Mouse (Mus musculus) intestine, postnatal 0 days (tissue): ENCODE data around the gene Phyhipl. TPM values are rescaled to one million over a fixed set of nuclear protein-coding genes. Genes with fewer than 3 reads are reported as not detected.

ENCODE experiments used
- ATAC-seq: fragments of 200-750 bp; cut with Nextera tagmentation; 2 replicates; pipeline ENCODE4 v1.8.0; 2017; ENCODE audit warnings: mild to moderate bottlenecking, moderate TSS enrichment, moderate library complexity
- H3K27ac ChIP-seq: fragments of 300-500 bp; sonication (generic); 2 replicates; pipeline ENCODE4 v1.5.1; 2014; ENCODE audit warnings: mild to moderate bottlenecking, low read depth, low read length, moderate library complexity
- H3K27me3 ChIP-seq: fragments of 300-500 bp; sonication (generic); replicated peaks from 2 replicates; pipeline ENCODE4 v1.6.1; 2014; ENCODE audit warnings: low read length, mixed read lengths; ENCODE audit not compliant: control insufficient read depth, insufficient read depth
- H3K36me3 ChIP-seq: fragments of 300-500 bp; sonication (generic); 2 replicates; pipeline ENCODE4 v1.6.1; 2014; ENCODE audit warnings: mild to moderate bottlenecking, moderate library complexity; ENCODE audit not compliant: control insufficient read depth, insufficient read depth
- H3K4me1 ChIP-seq: fragments of 300-500 bp; sonication (generic); replicated peaks from 2 replicates; pipeline ENCODE4 v1.6.1; 2014; ENCODE audit warnings: antibody characterized with exemption, low read length, mixed read lengths; ENCODE audit not compliant: control insufficient read depth, insufficient read depth
- H3K4me2 ChIP-seq: fragments of 300-500 bp; sonication (generic); replicated peaks from 2 replicates; pipeline ENCODE4 v1.6.1; 2014; ENCODE audit warnings: low read depth, mild to moderate bottlenecking, moderate library complexity
- H3K4me3 ChIP-seq: fragments of 300-500 bp; sonication (generic); 2 replicates; pipeline ENCODE4 v1.5.1; 2014; ENCODE audit warnings: low read depth, low read length
- H3K9ac ChIP-seq: fragments of 300-500 bp; sonication (generic); 2 replicates; pipeline ENCODE4 v1.6.1; 2014; ENCODE audit warnings: mild to moderate bottlenecking, low read depth, low read length
- H3K9me3 ChIP-seq: fragments of 300-500 bp; sonication (generic); 2 replicates; pipeline ENCODE4 v1.6.1; 2016; ENCODE audit warnings: mixed run types; ENCODE audit not compliant: control insufficient read depth
- CTCF ChIP-seq: sonication (generic); IDR thresholded peaks from 2 replicates; pipeline ENCODE4 v1.5.1; 2016; ENCODE audit warnings: low read depth, mild to moderate bottlenecking, control low read depth, antibody characterized with exemption, moderate library complexity
- WGBS: fragments of 180-500 bp; shearing (Covaris S2); extraction: QIAGEN DNeasy Blood & Tissue Kit; methylation state at CpG from one replicate; pipeline ENCODE4 v1.1.7; 2014; 5-methylcytosine and 5-hydroxymethylcytosine counted together
- polyA plus RNA-seq: library from polyadenylated mRNA; unstranded; fragments of >200 nt; fragmentation: Nextera tagmentation; extraction: Ambion mirVana; gene quantifications from 2 replicates; pipeline ENCODE4 v1.2.1, GENCODE M21; 2015

The Phyhipl gene
- polyA plus RNA-seq, 1 experiment from 2014 or later = 1.8 TPM

DNA sequence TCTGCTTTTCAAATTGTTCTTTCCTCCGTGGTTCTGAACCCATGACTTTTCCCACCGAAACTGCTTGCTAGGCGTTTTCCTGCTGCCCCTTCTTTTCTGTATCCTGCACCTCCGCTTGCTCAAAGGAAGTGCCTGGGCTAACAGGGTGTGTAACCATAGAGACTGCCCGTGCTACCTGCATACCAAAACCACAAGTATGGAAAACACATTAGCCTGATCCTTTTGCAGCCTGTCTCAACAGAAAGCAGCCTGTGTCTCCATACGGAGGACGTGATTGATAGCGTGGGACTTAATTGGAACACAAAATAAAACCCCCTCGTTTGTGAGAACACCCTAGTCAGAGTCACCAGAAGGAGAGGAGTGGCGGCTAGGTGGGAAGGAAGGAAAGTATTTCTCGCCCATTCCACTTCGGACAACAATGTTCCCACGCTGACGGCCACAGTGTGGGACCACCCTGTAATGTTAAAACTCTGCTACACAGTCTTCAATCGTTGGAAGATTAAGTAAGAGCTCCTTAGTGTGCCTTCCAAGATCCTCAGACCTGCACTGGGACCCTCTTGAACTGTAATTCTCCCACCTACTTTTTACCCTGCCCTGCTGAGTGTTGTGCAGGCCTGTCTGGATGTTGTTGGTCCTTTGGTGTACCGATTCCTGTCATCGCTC lies 15.6 kb downstream of the Phyhipl start:
- Histone ChIP-seq H3K27me3 (no peaks in the 10 kb centered on the region), H3K4me1 (no peaks in the 10 kb centered on the region), H3K36me3 (no peaks in the 10 kb centered on the region), H3K4me3 (no peak overlapping the region), H3K9ac (no peak overlapping the region), H3K4me2 (no peak overlapping the region), H3K9me3 (no peaks in the 10 kb centered on the region), H3K27ac (no peak overlapping the region)
- no peak for ATAC-seq
- 74% methylated on average over 17 of the region's 17 CpGs for WGBS
- TF ChIP-seq CTCF = no peak

- no peak overlapping the region for H3K9ac ChIP-seq
- WGBS = 89% methylated on average over 12 of the region's 12 CpGs
- H3K36me3 ChIP-seq = no peaks in the 10 kb centered on the region
- H3K4me3 ChIP-seq = no peak overlapping the region
- no peaks in the 10 kb centered on the region for H3K4me1 ChIP-seq
- no peak overlapping the region for H3K27ac ChIP-seq
- no peaks in the 10 kb centered on the region for H3K9me3 ChIP-seq
- H3K27me3 ChIP-seq = no peaks in the 10 kb centered on the region
- H3K4me2 ChIP-seq = no peak overlapping the region
- TF ChIP-seq CTCF = no peak
- no peak for ATAC-seq
Measured at GRCm38 (mm10) chr10:70637640-70638328, 18.0 kb downstream of the Phyhipl start.

DNA sequence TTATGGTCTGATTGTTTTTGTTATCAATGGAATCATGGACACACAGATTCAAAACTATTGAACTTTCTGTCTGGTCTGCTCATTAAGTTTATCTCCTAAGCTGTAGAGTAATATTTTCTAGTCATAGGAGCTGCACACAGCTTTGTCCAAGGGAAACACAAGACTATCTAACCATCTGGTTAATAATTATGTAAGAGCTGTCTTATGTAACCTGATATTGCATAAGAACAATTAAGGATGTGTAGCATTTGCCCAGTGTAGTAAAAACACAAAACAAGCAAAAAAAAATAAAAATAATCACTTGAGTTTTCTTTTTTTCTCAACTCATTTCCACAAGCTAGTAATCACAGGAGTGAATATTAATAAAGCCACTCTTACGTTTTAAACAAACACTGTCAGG lies 20.5 kb downstream of the Phyhipl start:
- Histone ChIP-seq H3K4me2 (no peak overlapping the region), H3K27ac (no peak overlapping the region), H3K27me3 (no peaks in the 10 kb centered on the region), H3K9me3 (no peaks in the 10 kb centered on the region), H3K4me1 (no peaks in the 10 kb centered on the region), H3K4me3 (no peak overlapping the region), H3K36me3 (no peaks in the 10 kb centered on the region), H3K9ac (no peak overlapping the region)
- no peak for TF ChIP-seq CTCF
- WGBS = 52% methylated on average over 1 of the region's 1 CpGs
- ATAC-seq = no peak

DNA sequence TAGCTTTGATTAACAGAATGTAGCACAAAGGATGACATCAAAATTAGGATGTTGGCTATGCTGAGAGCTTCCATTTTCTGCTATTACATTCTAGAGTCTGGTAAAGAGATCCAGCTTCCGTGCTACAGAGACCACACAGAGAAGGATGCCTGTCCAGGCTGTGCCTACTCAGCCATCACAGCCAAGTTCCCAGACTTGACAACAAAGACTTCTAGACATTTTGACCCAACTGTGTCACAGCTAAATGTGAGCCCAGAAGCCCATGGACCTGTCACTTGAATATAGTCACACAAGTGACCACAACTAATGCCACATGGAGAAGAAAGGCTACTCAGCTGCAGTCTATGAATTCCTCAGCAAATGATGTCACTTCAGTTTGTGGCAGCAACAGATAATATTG lies 24.6 kb downstream of the Phyhipl start:
- no peak overlapping the region for H3K27ac ChIP-seq
- H3K36me3 ChIP-seq = no peaks in the 10 kb centered on the region
- H3K9me3 ChIP-seq = no peaks in the 10 kb centered on the region
- TF ChIP-seq CTCF = no peak
- no peak overlapping the region for H3K9ac ChIP-seq
- no peak overlapping the region for H3K4me3 ChIP-seq
- no peaks in the 10 kb centered on the region for H3K4me1 ChIP-seq
- 81% methylated on average over 1 of the region's 1 CpGs for WGBS
- no peak overlapping the region for H3K4me2 ChIP-seq
- no peak for ATAC-seq
- H3K27me3 ChIP-seq = no peaks in the 10 kb centered on the region

DNA sequence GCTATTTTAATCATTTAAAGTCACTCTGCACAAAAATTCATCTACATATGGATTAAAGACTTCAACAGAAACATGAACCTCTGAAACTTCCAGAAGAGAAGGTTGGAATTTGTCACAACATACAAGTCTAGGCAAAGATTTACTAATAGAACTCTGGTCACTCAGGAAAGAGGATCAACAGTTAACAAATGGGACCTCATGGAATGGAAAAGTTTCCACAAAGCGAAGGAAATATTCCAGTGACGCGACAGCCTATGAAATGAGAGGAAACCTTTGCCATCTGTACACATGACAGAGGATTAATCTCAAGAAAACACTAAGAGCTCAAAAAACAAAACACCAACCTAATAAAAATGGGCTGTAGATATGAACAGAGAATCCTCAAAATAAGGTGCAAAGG lies 32.3 kb downstream of the Phyhipl start:
- no peak for ATAC-seq
- no peak overlapping the region for H3K27ac ChIP-seq
- no peak overlapping the region for H3K9ac ChIP-seq
- H3K4me2 ChIP-seq = no peak overlapping the region
- no peaks in the 10 kb centered on the region for H3K4me1 ChIP-seq
- H3K9me3 ChIP-seq = no peaks in the 10 kb centered on the region
- no peaks in the 10 kb centered on the region for H3K27me3 ChIP-seq
- WGBS = 93% methylated on average over 3 of the region's 3 CpGs
- TF ChIP-seq CTCF = no peak
- no peaks in the 10 kb centered on the region for H3K36me3 ChIP-seq
- no peak overlapping the region for H3K4me3 ChIP-seq

DNA sequence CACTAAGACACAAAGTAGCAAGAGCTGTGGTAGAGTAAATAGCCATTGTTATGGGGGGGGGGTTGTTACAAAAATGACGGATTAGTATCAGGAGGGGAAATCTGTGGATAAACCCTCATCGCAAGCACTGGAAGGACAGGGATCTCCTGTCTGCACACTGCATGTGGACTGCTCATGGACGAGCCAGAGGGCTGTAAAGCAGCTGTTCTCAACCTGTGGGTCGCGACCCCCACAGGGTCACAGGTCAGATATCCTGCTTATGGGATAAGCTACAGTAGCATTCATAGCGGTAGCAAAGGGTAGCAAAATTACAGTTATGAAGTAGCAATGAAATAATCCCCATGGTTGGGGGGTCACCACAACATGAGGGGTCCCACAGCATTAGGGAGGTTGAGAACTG lies 39.4 kb downstream of the Phyhipl start:
- ATAC-seq = no peak
- Histone ChIP-seq H3K9ac (no peak overlapping the region), H3K4me3 (no peak overlapping the region), H3K9me3 (no peaks in the 10 kb centered on the region), H3K27me3 (no peaks in the 10 kb centered on the region), H3K27ac (no peak overlapping the region), H3K4me2 (no peak overlapping the region), H3K4me1 (no peaks in the 10 kb centered on the region), H3K36me3 (no peaks in the 10 kb centered on the region)
- TF ChIP-seq CTCF = no peak
- WGBS = 85% methylated on average over 6 of the region's 6 CpGs
